Mouse (Mus musculus) embryonic facial prominence, embryonic 14.5 days (tissue): ENCODE results near the gene Htr5a. TPM values are rescaled to one million over a fixed set of nuclear protein-coding genes. Genes with fewer than 3 reads are reported as not detected.

Source experiments
- ATAC-seq: fragments of 200-750 bp; cut with Nextera tagmentation; 2 replicates; pipeline ENCODE4 v1.8.0; 2017; ENCODE audit warnings: low read depth, moderate number of reproducible peaks, moderate TSS enrichment
- DNase-seq: peaks from one replicate; pipeline ENCODE4 v3.0.0-alpha.2; 2015; ENCODE audit warnings: low spot score
- H3K27ac ChIP-seq: fragments of 300-500 bp; sonication (generic); replicated peaks from 2 replicates; pipeline ENCODE4 v1.5.1; 2014; ENCODE audit warnings: low read depth, mild to moderate bottlenecking, low read length, moderate library complexity
- H3K27me3 ChIP-seq: fragments of 300-500 bp; sonication (generic); replicated peaks from 2 replicates; pipeline ENCODE4 v1.6.1; 2014; ENCODE audit warnings: low read length; ENCODE audit not compliant: control insufficient read depth, insufficient read depth
- H3K36me3 ChIP-seq: fragments of 300-500 bp; sonication (generic); 2 replicates; pipeline ENCODE4 v1.6.1; 2014; ENCODE audit warnings: low read length, mixed read lengths; ENCODE audit not compliant: control insufficient read depth, insufficient read depth
- H3K4me1 ChIP-seq: fragments of 300-500 bp; sonication (generic); 2 replicates; pipeline ENCODE4 v1.6.1; 2014; ENCODE audit warnings: antibody characterized with exemption, low read length; ENCODE audit not compliant: control insufficient read depth, insufficient read depth
- H3K4me2 ChIP-seq: fragments of 300-500 bp; sonication (generic); 2 replicates; pipeline ENCODE4 v1.6.1; 2014; ENCODE audit warnings: low read depth, mild to moderate bottlenecking, low read length, moderate library complexity, mixed read lengths
- H3K4me3 ChIP-seq: fragments of 300-500 bp; sonication (generic); 2 replicates; pipeline ENCODE4 v1.5.1; 2014; ENCODE audit warnings: low read depth, mild to moderate bottlenecking, low read length
- H3K9ac ChIP-seq: fragments of 300-500 bp; sonication (generic); 2 replicates; pipeline ENCODE4 v1.6.1; 2014; ENCODE audit warnings: low read depth, mild to moderate bottlenecking, low read length, moderate library complexity, mixed read lengths
- H3K9me3 ChIP-seq: fragments of 300-500 bp; sonication (generic); 2 replicates; pipeline ENCODE4 v1.6.1; 2016; ENCODE audit warnings: low read length; ENCODE audit not compliant: control insufficient read depth
- WGBS: fragments of 180-500 bp; shearing (Covaris S2); extraction: QIAGEN DNeasy Blood & Tissue Kit; methylation state at CpG from one replicate; pipeline ENCODE4 v1.1.7; 2014; 5-methylcytosine and 5-hydroxymethylcytosine counted together
- polyA plus RNA-seq: library from polyadenylated mRNA; unstranded; fragments of >200 nt; fragmentation: Nextera tagmentation; extraction: Ambion mirVana; gene quantifications from 2 replicates; pipeline ENCODE4 v1.2.1, GENCODE M21; 2014

Htr5a gene
- polyA plus RNA-seq, 1 experiment from 2014 or later, result 0.07 TPM

DNA sequence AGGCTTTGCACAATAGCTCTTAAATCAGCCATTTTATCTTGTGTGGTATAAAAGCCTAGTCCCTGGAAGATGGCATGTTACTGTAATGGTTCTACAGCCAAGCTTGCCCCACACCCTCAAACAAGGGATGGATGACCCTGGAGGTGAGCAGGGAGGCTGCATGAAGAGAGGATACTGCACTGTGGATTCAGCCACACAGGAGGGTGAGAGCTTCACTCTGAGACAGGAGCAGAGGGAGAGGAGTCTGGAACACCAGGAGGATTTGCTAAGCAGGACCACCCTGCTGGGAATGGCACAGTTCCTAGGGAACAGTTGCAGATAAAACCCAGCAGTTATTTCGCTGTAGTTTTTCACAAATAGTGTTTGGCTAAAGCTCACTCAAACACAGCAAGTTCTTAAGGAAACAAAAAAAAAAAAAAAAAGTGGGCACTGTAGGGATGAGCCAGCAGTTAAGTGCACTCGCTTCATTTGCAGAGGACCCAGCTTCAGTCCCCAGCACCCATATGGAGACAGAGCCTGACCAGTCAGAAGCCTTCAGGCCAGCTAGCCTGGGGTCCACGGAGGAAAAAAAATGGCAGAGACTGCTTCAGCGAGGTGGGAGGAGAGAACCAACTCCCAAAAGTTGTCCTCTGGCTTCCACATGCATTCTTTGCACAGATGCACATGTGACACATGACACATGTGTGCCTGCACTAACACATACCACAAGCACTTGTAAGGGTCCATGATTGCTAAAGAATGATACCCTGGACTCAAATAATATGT is 33.6 kb downstream of the Htr5a start:
- 57% methylated on average over 4 of the region's 4 CpGs for WGBS
- no peaks in the 10 kb centered on the region for H3K36me3 ChIP-seq
- peaks cover 3% of the 10 kb centered on the region; the same call in 1 of the 2 replicates for H3K4me1 ChIP-seq
- H3K4me3 ChIP-seq, result no peak overlapping the region
- H3K4me2 ChIP-seq, result no peak overlapping the region
- DNase-seq (no peak), ATAC-seq (no peak)
- no peak overlapping the region for H3K9ac ChIP-seq
- no peaks in the 10 kb centered on the region for H3K9me3 ChIP-seq
- H3K27ac ChIP-seq, result no peak overlapping the region
- H3K27me3 ChIP-seq, result no peaks in the 10 kb centered on the region

- ATAC-seq, result no peak
- Histone ChIP-seq H3K9me3 (no peaks in the 10 kb centered on the region), H3K4me1 (no peaks in the 10 kb centered on the region), H3K36me3 (no peaks in the 10 kb centered on the region), H3K27me3 (no peaks in the 10 kb centered on the region), H3K4me2 (no peak overlapping the region), H3K9ac (no peak overlapping the region), H3K27ac (no peak overlapping the region), H3K4me3 (no peak overlapping the region)
- WGBS, result 84% methylated on average over 5 of the region's 5 CpGs
- no peak for DNase-seq
These were observed 36.4 kb downstream of the Htr5a start for GRCm38 (mm10) chr5:27878356-27878755.

- 74% methylated on average over 3 of the region's 3 CpGs for WGBS
- no peak overlapping the region for H3K9ac ChIP-seq
- H3K4me2 ChIP-seq, result no peak overlapping the region
- H3K36me3 ChIP-seq, result no peaks in the 10 kb centered on the region
- H3K27ac ChIP-seq, result no peak overlapping the region
- no peak for DNase-seq
- no peaks in the 10 kb centered on the region for H3K4me1 ChIP-seq
- ATAC-seq, result no peak
- no peaks in the 10 kb centered on the region for H3K9me3 ChIP-seq
- no peak overlapping the region for H3K4me3 ChIP-seq
- no peaks in the 10 kb centered on the region for H3K27me3 ChIP-seq
These were observed 37.8 kb downstream of the Htr5a start for GRCm38 (mm10) chr5:27879726-27880125.

GRCm38 (mm10) chr5:27880329-27881036 is 38.5 kb downstream of the Htr5a start:
- Histone ChIP-seq H3K9me3 (no peaks in the 10 kb centered on the region), H3K27me3 (no peaks in the 10 kb centered on the region), H3K9ac (no peak overlapping the region), H3K4me1 (no peaks in the 10 kb centered on the region), H3K36me3 (no peaks in the 10 kb centered on the region), H3K27ac (no peak overlapping the region), H3K4me2 (no peak overlapping the region), H3K4me3 (no peak overlapping the region)
- 37% methylated on average over 3 of the region's 3 CpGs for WGBS
- no peak for ATAC-seq
- DNase-seq, result no peak

- H3K4me1 ChIP-seq, result no peaks in the 10 kb centered on the region
- H3K4me2 ChIP-seq, result no peak overlapping the region
- no peaks in the 10 kb centered on the region for H3K9me3 ChIP-seq
- ATAC-seq (no peak), DNase-seq (no peak)
- no peak overlapping the region for H3K4me3 ChIP-seq
- H3K9ac ChIP-seq, result no peak overlapping the region
- no peaks in the 10 kb centered on the region for H3K36me3 ChIP-seq
- no peak overlapping the region for H3K27ac ChIP-seq
- no peaks in the 10 kb centered on the region for H3K27me3 ChIP-seq
- 87% methylated on average over 2 of the region's 2 CpGs for WGBS
These were observed 39.3 kb downstream of the Htr5a start for GRCm38 (mm10) chr5:27881261-27881660.

GRCm38 (mm10) chr5:27888080-27888479 is 46.1 kb downstream of the Htr5a start:
- 82% methylated on average over 3 of the region's 3 CpGs for WGBS
- H3K27me3 ChIP-seq, result no peaks in the 10 kb centered on the region

GRCm38 (mm10) chr5:27895961-27896360 is 54.0 kb downstream of the Htr5a start:
- Histone ChIP-seq H3K27ac (no peak overlapping the region), H3K4me1 (no peaks in the 10 kb centered on the region), H3K4me2 (no peak overlapping the region), H3K27me3 (no peaks in the 10 kb centered on the region), H3K4me3 (no peak overlapping the region), H3K9me3 (no peaks in the 10 kb centered on the region), H3K36me3 (no peaks in the 10 kb centered on the region), H3K9ac (no peak overlapping the region)
- ATAC-seq (no peak), DNase-seq (no peak)
- 92% methylated on average over 3 of the region's 3 CpGs for WGBS

More at GRCm38 (mm10) chr5:27888080-27888479, 46.1 kb downstream of the Htr5a start:
- Histone ChIP-seq H3K4me1 (no peaks in the 10 kb centered on the region), H3K27ac (no peak overlapping the region), H3K4me3 (no peak overlapping the region), H3K9ac (no peak overlapping the region), H3K4me2 (no peak overlapping the region), H3K36me3 (no peaks in the 10 kb centered on the region), H3K9me3 (peaks cover 3% of the 10 kb centered on the region; the same call in 1 of the 2 replicates)
- DNase-seq, result no peak
- no peak for ATAC-seq

DNA sequence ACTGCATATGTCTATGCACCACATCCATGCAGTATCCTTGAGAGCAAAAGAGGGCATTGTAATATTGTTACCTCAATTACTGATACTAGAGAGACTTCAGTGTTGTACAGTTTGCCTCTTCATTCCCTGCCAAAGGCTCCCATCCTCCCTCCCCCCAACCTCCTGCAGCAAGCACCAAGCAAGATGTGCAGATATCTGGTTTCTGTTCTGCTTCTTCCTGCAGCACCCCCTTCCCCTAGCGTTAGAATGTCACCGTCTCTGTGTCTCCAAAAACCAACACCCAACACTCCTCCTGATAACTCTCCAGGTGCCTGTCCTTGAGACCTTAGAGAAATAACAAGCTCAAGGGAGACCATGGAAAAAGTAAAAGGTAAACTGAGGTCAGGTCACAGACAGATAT is 57.8 kb downstream of the Htr5a start:
- H3K27me3 ChIP-seq, result no peaks in the 10 kb centered on the region
- H3K4me3 ChIP-seq, result no peak overlapping the region
- H3K9me3 ChIP-seq, result no peaks in the 10 kb centered on the region
- H3K9ac ChIP-seq, result no peak overlapping the region
- H3K36me3 ChIP-seq, result no peaks in the 10 kb centered on the region
- H3K4me2 ChIP-seq, result no peak overlapping the region
- no peaks in the 10 kb centered on the region for H3K4me1 ChIP-seq
- no peak for DNase-seq
- no peak overlapping the region for H3K27ac ChIP-seq
- ATAC-seq, result no peak
- WGBS, result 61% methylated on average over 2 of the region's 2 CpGs
